Mouse (Mus musculus): Measurements from ENCODE around the gene Tstd2. TPM values are rescaled to one million over a fixed set of nuclear protein-coding genes. Genes with fewer than 3 reads are reported as not detected.

Gene Tstd2
- polyA plus RNA-seq, 1 experiment from 2014 or later: 36.1 TPM

- DNase-seq (ENCODE audit: low spot score, missing footprints) (no peak), ATAC-seq (ENCODE audit: low FRiP score) (no peak)
- no peak overlapping the region for H3K4me3 ChIP-seq (ENCODE audit: low read depth, low read length)
- H3K9me3 ChIP-seq (ENCODE audit: control insufficient read depth, low read length): no peaks in the 10 kb centered on the region
- H3K4me1 ChIP-seq (ENCODE audit: control insufficient read depth, insufficient read depth, low read length): no peaks in the 10 kb centered on the region
- H3K4me2 ChIP-seq: no peak overlapping the region
- WGBS: 96% methylated on average over 8 of the region's 8 CpGs
- H3K9ac ChIP-seq (ENCODE audit: low read length): no peak overlapping the region
- no peaks in the 10 kb centered on the region for H3K27me3 ChIP-seq (ENCODE audit: control insufficient read depth, insufficient read depth, low read length)
- no peak overlapping the region for H3K27ac ChIP-seq (ENCODE audit: low read depth, low read length)
- peaks cover 4% of the 10 kb centered on the region; the same call in 1 of the 2 replicates for H3K36me3 ChIP-seq (ENCODE audit: control insufficient read depth, insufficient read depth, low read length)
Measured at GRCm38 (mm10) chr4:46110084-46110483, 28.4 kb downstream of the Tstd2 start.

- Histone ChIP-seq H3K9ac (ENCODE audit: low read length) (no peak overlapping the region), H3K4me1 (ENCODE audit: control insufficient read depth, insufficient read depth, low read length) (peaks cover 4% of the 10 kb centered on the region), H3K4me3 (ENCODE audit: low read depth, low read length) (no peak overlapping the region), H3K27me3 (ENCODE audit: control insufficient read depth, insufficient read depth, low read length) (no peaks in the 10 kb centered on the region), H3K9me3 (ENCODE audit: control insufficient read depth, low read length) (no peaks in the 10 kb centered on the region), H3K36me3 (ENCODE audit: control insufficient read depth, insufficient read depth, low read length) (no peaks in the 10 kb centered on the region), H3K27ac (ENCODE audit: low read depth, low read length) (no peak overlapping the region), H3K4me2 (no peak overlapping the region)
- peak; percentile 54 for DNase-seq (ENCODE audit: low spot score, missing footprints)
- WGBS: 94% methylated on average over 10 of the region's 10 CpGs
- ATAC-seq (ENCODE audit: low FRiP score): no peak
Measured at GRCm38 (mm10) chr4:46102078-46102769, 36.3 kb downstream of the Tstd2 start.

GRCm38 (mm10) chr4:46101211-46101711 is 37.2 kb downstream of the Tstd2 start:
- peaks cover 4% of the 10 kb centered on the region for H3K4me1 ChIP-seq (ENCODE audit: control insufficient read depth, insufficient read depth, low read length)
- 57% methylated on average over 14 of the region's 14 CpGs for WGBS
- no peaks in the 10 kb centered on the region for H3K27me3 ChIP-seq (ENCODE audit: control insufficient read depth, insufficient read depth, low read length)
- H3K4me3 ChIP-seq (ENCODE audit: low read depth, low read length): no peak overlapping the region
- H3K36me3 ChIP-seq (ENCODE audit: control insufficient read depth, insufficient read depth, low read length): no peaks in the 10 kb centered on the region
- H3K9ac ChIP-seq (ENCODE audit: low read length): no peak overlapping the region
- no peak overlapping the region for H3K27ac ChIP-seq (ENCODE audit: low read depth, low read length)
- H3K4me2 ChIP-seq: no peak overlapping the region
- DNase-seq (ENCODE audit: low spot score, missing footprints): peak; percentile 82
- no peaks in the 10 kb centered on the region for H3K9me3 ChIP-seq (ENCODE audit: control insufficient read depth, low read length)
- ATAC-seq (ENCODE audit: low FRiP score): no peak

- Histone ChIP-seq H3K4me2 (no peak overlapping the region), H3K36me3 (ENCODE audit: control insufficient read depth, insufficient read depth, low read length) (no peaks in the 10 kb centered on the region), H3K27ac (ENCODE audit: low read depth, low read length) (no peak overlapping the region), H3K27me3 (ENCODE audit: control insufficient read depth, insufficient read depth, low read length) (no peaks in the 10 kb centered on the region), H3K4me3 (ENCODE audit: low read depth, low read length) (no peak overlapping the region), H3K4me1 (ENCODE audit: control insufficient read depth, insufficient read depth, low read length) (peaks cover 4% of the 10 kb centered on the region), H3K9ac (ENCODE audit: low read length) (no peak overlapping the region), H3K9me3 (ENCODE audit: control insufficient read depth, low read length) (no peaks in the 10 kb centered on the region)
- DNase-seq (ENCODE audit: low spot score, missing footprints) (peak; percentile 82), ATAC-seq (ENCODE audit: low FRiP score) (no peak)
- WGBS: 80% methylated on average over 7 of the region's 7 CpGs
Measured at GRCm38 (mm10) chr4:46100539-46100938, 38.0 kb downstream of the Tstd2 start.

- no peaks in the 10 kb centered on the region for H3K36me3 ChIP-seq (ENCODE audit: control insufficient read depth, insufficient read depth, low read length)
- H3K9ac ChIP-seq (ENCODE audit: low read length): no peak overlapping the region
- H3K4me3 ChIP-seq (ENCODE audit: low read depth, low read length): no peak overlapping the region
- H3K27ac ChIP-seq (ENCODE audit: low read depth, low read length): no peak overlapping the region
- WGBS: 80% methylated on average over 9 of the region's 9 CpGs
- no peaks in the 10 kb centered on the region for H3K9me3 ChIP-seq (ENCODE audit: control insufficient read depth, low read length)
- ATAC-seq (ENCODE audit: low FRiP score) (no peak), DNase-seq (ENCODE audit: low spot score, missing footprints) (peak; percentile 39)
- no peak overlapping the region for H3K4me2 ChIP-seq
- H3K27me3 ChIP-seq (ENCODE audit: control insufficient read depth, insufficient read depth, low read length): no peaks in the 10 kb centered on the region
- peaks cover 4% of the 10 kb centered on the region for H3K4me1 ChIP-seq (ENCODE audit: control insufficient read depth, insufficient read depth, low read length)
Measured at GRCm38 (mm10) chr4:46099132-46099531, 39.4 kb downstream of the Tstd2 start.

GRCm38 (mm10) chr4:46097591-46097990 is 40.9 kb downstream of the Tstd2 start:
- H3K27ac ChIP-seq (ENCODE audit: low read depth, low read length): no peak overlapping the region
- no peaks in the 10 kb centered on the region for H3K36me3 ChIP-seq (ENCODE audit: control insufficient read depth, insufficient read depth, low read length)
- ATAC-seq (ENCODE audit: low FRiP score) (no peak), DNase-seq (ENCODE audit: low spot score, missing footprints) (no peak)
- H3K4me2 ChIP-seq: no peak overlapping the region
- H3K9me3 ChIP-seq (ENCODE audit: control insufficient read depth, low read length): no peaks in the 10 kb centered on the region
- H3K27me3 ChIP-seq (ENCODE audit: control insufficient read depth, insufficient read depth, low read length): no peaks in the 10 kb centered on the region
- H3K4me3 ChIP-seq (ENCODE audit: low read depth, low read length): no peak overlapping the region
- WGBS: 94% methylated on average over 2 of the region's 2 CpGs
- no peak overlapping the region for H3K9ac ChIP-seq (ENCODE audit: low read length)
- H3K4me1 ChIP-seq (ENCODE audit: control insufficient read depth, insufficient read depth, low read length): peaks cover 4% of the 10 kb centered on the region

- no peak overlapping the region for H3K9ac ChIP-seq (ENCODE audit: low read length)
- H3K27me3 ChIP-seq (ENCODE audit: control insufficient read depth, insufficient read depth, low read length): no peaks in the 10 kb centered on the region
- no peaks in the 10 kb centered on the region for H3K9me3 ChIP-seq (ENCODE audit: control insufficient read depth, low read length)
- H3K36me3 ChIP-seq (ENCODE audit: control insufficient read depth, insufficient read depth, low read length): no peaks in the 10 kb centered on the region
- DNase-seq (ENCODE audit: low spot score, missing footprints) (no peak), ATAC-seq (ENCODE audit: low FRiP score) (no peak)
- H3K4me2 ChIP-seq: no peak overlapping the region
- peaks cover 4% of the 10 kb centered on the region for H3K4me1 ChIP-seq (ENCODE audit: control insufficient read depth, insufficient read depth, low read length)
- no peak overlapping the region for H3K27ac ChIP-seq (ENCODE audit: low read depth, low read length)
- WGBS: 93% methylated on average over 7 of the region's 7 CpGs
- no peak overlapping the region for H3K4me3 ChIP-seq (ENCODE audit: low read depth, low read length)
Measured at GRCm38 (mm10) chr4:46096546-46096945, 41.9 kb downstream of the Tstd2 start.

GRCm38 (mm10) chr4:46095826-46096159 is 42.7 kb downstream of the Tstd2 start:
- no peak overlapping the region for H3K27ac ChIP-seq (ENCODE audit: low read depth, low read length)
- H3K36me3 ChIP-seq (ENCODE audit: control insufficient read depth, insufficient read depth, low read length): no peaks in the 10 kb centered on the region
- no peak overlapping the region for H3K4me2 ChIP-seq
- no peaks in the 10 kb centered on the region for H3K4me1 ChIP-seq (ENCODE audit: control insufficient read depth, insufficient read depth, low read length)
- no peak for DNase-seq (ENCODE audit: low spot score, missing footprints)
- no peaks in the 10 kb centered on the region for H3K27me3 ChIP-seq (ENCODE audit: control insufficient read depth, insufficient read depth, low read length)
- no peak for ATAC-seq (ENCODE audit: low FRiP score)
- WGBS: 91% methylated on average over 3 of the region's 3 CpGs
- H3K9me3 ChIP-seq (ENCODE audit: control insufficient read depth, low read length): no peaks in the 10 kb centered on the region
- H3K4me3 ChIP-seq (ENCODE audit: low read depth, low read length): no peak overlapping the region
- no peak overlapping the region for H3K9ac ChIP-seq (ENCODE audit: low read length)

- Histone ChIP-seq H3K27me3 (ENCODE audit: control insufficient read depth, insufficient read depth, low read length) (no peaks in the 10 kb centered on the region), H3K9me3 (ENCODE audit: control insufficient read depth, low read length) (no peaks in the 10 kb centered on the region), H3K9ac (ENCODE audit: low read length) (no peak overlapping the region), H3K36me3 (ENCODE audit: control insufficient read depth, insufficient read depth, low read length) (no peaks in the 10 kb centered on the region), H3K4me3 (ENCODE audit: low read depth, low read length) (no peak overlapping the region), H3K27ac (ENCODE audit: low read depth, low read length) (no peak overlapping the region), H3K4me1 (ENCODE audit: control insufficient read depth, insufficient read depth, low read length) (no peaks in the 10 kb centered on the region), H3K4me2 (no peak overlapping the region)
- 83% methylated on average over 15 of the region's 15 CpGs for WGBS
- ATAC-seq (ENCODE audit: low FRiP score): no peak
- no peak for DNase-seq (ENCODE audit: low spot score, missing footprints)
Measured at GRCm38 (mm10) chr4:46094916-46095825, 43.3 kb downstream of the Tstd2 start.
